Mouse (Mus musculus): Measurements from ENCODE around the gene Zswim1.

Gene Zswim1

GRCm38 (mm10) chr2:164822636-164823165 lies at the start of gene Zswim1:
Gene Zswim1, plus strand, starts transcription at chr2:164822686.
- peak; percentile 99 for DNase-seq (ENCODE audit: low read depth, low spot score)

- DNase-seq (ENCODE audit: low read depth, low spot score) = no peak
Measured at GRCm38 (mm10) chr2:164773229-164773988, 49.1 kb upstream of the Zswim1 start.

GRCm38 (mm10) chr2:164773989-164774364 lies 48.5 kb upstream of the Zswim1 start:
- DNase-seq (ENCODE audit: low read depth, low spot score) = peak; percentile 39

GRCm38 (mm10) chr2:164776130-164776529 lies 46.4 kb upstream of the Zswim1 start:
- DNase-seq (ENCODE audit: low read depth, low spot score) = no peak

GRCm38 (mm10) chr2:164776801-164777200 lies 45.7 kb upstream of the Zswim1 start:
- DNase-seq (ENCODE audit: low read depth, low spot score) = no peak

- peak; percentile 78 for DNase-seq (ENCODE audit: low read depth, low spot score)
Measured at GRCm38 (mm10) chr2:164777246-164778014, 45.1 kb upstream of the Zswim1 start.

- no peak for DNase-seq (ENCODE audit: low read depth, low spot score)
Measured at GRCm38 (mm10) chr2:164778015-164778287, 44.5 kb upstream of the Zswim1 start.

- DNase-seq (ENCODE audit: low read depth, low spot score) = no peak
Measured at GRCm38 (mm10) chr2:164778809-164779208, 43.7 kb upstream of the Zswim1 start.

- DNase-seq (ENCODE audit: low read depth, low spot score) = no peak
Measured at GRCm38 (mm10) chr2:164779481-164780086, 42.9 kb upstream of the Zswim1 start, which contains the start of gene Tnnc2. Gene Tnnc2, minus strand, starts transcription at chr2:164779967.

GRCm38 (mm10) chr2:164781876-164782275 lies 40.6 kb upstream of the Zswim1 start:
- DNase-seq (ENCODE audit: low read depth, low spot score) = no peak

GRCm38 (mm10) chr2:164783926-164784581 lies 38.4 kb upstream of the Zswim1 start:
- peak; percentile 80 for DNase-seq (ENCODE audit: low read depth, low spot score)

- no peak for DNase-seq (ENCODE audit: low read depth, low spot score)
Measured at GRCm38 (mm10) chr2:164784869-164785420, 37.5 kb upstream of the Zswim1 start.

- peak; percentile 83 for DNase-seq (ENCODE audit: low read depth, low spot score)
Measured at GRCm38 (mm10) chr2:164785481-164786387, 36.8 kb upstream of the Zswim1 start, which contains the start of gene Snx21. Gene Snx21, plus strand, starts transcription at chr2:164785823.

GRCm38 (mm10) chr2:164786388-164786885 lies 36.0 kb upstream of the Zswim1 start:
- no peak for DNase-seq (ENCODE audit: low read depth, low spot score)

- no peak for DNase-seq (ENCODE audit: low read depth, low spot score)
Measured at GRCm38 (mm10) chr2:164787032-164787431, 35.5 kb upstream of the Zswim1 start.

- no peak for DNase-seq (ENCODE audit: low read depth, low spot score)
Measured at GRCm38 (mm10) chr2:164787779-164788178, 34.7 kb upstream of the Zswim1 start.

- DNase-seq (ENCODE audit: low read depth, low spot score) = peak; percentile 54
Measured at GRCm38 (mm10) chr2:164788411-164788810, 34.1 kb upstream of the Zswim1 start.

GRCm38 (mm10) chr2:164790451-164790850 lies 32.0 kb upstream of the Zswim1 start:
- no peak for DNase-seq (ENCODE audit: low read depth, low spot score)

GRCm38 (mm10) chr2:164791841-164792261 lies 30.6 kb upstream of the Zswim1 start:
- no peak for DNase-seq (ENCODE audit: low read depth, low spot score)
